Mouse (Mus musculus) brain, adult 2 months (tissue): ENCODE results near the gene Als2cr12.
"Not testable (repeated sequence)": the region's sequence is repeated elsewhere in the genome, so short reads cannot be mapped to it uniquely, and the experiment has no call there.

Experiments used
- DNase-seq: peaks from one replicate; pipeline ENCODE4 v3.0.0; 2011; ENCODE audit warnings: low read depth, low spot score

Gene Als2cr12

GRCm38 (mm10) chr1:58614424-58614823, 81.4 kb downstream of the Als2cr12 start:
- DNase-seq = peak; percentile 92

DNA sequence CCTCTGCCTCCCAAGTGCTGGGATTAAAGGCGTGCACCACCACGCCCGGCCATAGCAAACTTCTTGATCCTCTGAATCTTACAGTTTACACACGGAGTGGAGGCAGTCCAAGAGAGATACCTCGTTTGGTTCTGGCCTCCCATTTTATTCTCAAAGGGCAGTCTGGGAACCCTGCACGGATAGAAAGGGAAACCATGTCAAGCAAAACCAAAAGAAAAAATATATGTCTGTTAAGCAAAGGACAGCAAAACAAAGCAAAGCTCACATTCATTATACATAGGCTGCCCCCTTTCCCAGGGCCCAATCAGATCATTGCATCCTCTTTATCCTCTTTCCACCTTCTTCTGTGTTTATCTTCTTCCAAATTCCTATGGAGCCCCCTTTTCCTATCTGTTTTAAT, 82.0 kb downstream of the Als2cr12 start:
- no peak for DNase-seq

DNA sequence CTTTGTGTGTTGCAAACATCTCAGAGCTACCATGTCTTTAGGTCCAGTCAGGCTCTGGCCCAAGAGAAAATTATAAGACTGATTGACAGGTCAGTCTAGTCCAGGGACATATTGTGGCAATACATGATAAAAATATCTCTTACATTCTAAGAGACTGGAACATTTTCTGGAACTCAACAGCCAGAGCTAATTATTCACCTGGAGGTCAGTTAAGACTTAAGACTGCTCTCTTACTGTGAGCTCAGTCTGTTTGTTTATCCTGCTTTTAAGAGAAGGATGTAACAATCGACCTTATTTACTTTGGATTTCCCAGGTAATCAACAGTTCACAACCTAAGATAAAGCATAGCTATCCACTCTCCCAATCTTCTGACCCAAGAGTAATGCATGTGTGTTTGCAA, 85.2 kb downstream of the Als2cr12 start:
- DNase-seq = no peak

DNA sequence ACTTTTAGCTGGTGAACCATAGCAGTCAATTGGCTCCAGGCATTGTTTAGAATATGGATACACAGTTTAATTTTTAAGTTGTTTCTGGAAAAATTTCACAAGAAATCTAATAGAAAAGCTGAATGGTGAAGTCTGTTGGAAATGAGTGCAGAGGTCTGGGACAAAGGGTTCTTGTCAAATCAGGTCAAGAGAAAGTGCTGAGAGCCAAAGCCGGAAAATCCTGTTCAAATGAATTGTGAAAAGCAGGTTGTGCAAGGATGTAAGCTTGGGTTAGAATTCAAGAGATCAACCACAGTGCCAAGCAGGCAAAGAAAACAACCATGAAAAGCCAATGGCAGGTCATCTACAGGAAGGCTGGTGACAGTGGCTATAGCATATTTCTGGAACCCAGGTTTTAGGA, 85.6 kb downstream of the Als2cr12 start:
- no peak for DNase-seq

DNA sequence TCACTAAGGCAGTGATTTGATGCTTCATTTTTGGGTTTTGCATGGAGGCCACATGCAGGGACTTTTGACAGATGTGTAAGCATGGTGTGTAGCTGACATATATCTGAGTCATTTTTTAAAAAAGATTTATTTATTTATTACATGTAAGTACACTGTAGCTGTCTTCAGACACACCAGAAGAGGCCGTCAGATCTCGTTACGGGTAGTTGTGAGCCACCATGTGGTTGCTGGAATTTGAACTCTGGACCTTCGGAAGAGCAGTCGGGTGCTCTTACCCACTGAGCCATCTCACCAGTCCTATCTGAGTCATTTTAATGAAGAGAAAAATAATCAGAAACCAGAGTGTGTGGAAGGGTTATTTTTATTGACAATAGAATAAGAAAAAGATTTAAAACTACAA, 86.2 kb downstream of the Als2cr12 start:
- DNase-seq = not testable (repeated sequence)

- peak; percentile 14 for DNase-seq
Measured at GRCm38 (mm10) chr1:58603738-58604137, 92.1 kb downstream of the Als2cr12 start.

DNA sequence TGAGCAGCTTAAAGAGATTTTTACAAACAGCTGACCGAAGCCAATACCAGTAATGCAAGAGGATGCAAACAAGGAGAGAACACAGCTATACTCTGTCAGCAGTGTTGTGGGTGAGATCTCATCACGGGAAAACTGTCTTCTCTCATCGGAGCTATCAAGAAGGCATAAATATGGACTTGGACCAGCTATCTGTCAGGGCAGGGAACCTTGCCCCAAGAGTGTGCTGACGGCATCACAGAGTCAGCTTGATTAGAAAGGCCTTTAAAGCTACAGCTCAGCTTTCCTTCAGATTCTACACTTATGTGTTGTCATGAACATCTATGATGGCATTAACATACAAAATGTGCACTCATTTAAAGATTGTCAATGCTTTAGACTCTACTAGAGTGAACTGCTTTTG, 93.1 kb downstream of the Als2cr12 start:
- DNase-seq = no peak
